Mouse (Mus musculus): ENCODE measurements around the gene Hdac9. TPM values are rescaled to one million over a fixed set of nuclear protein-coding genes. Genes with fewer than 3 reads are reported as not detected.
A peak's percentile ranks its signal among the peaks of the same experiment; 100 is the strongest.
"Not testable (repeated sequence)": the region's sequence is repeated elsewhere in the genome, so short reads cannot be mapped to it uniquely, and the experiment has no call there.

Hdac9 gene
- polyA plus RNA-seq, 1 experiment from 2014 or later = 6.7 TPM

DNA sequence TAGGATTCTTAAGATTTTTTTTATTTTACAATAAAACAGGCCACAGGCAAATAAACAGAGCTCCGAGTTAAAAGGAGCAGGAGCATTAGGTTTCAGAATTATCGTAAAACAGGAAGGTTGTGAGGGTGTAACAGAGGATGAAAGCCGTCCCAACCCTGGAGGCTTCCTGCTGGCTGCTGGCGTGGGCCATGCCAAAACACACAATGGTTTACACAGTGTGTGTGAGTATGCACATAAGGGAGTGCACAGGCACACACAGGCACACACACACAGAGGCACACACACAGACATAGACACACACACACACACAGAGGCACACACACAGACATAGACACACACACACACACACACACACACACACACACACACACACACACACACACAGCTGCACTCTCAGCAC lies 444.4 kb downstream of the Hdac9 start:
- H3K9ac ChIP-seq (replicated peaks; ENCODE audit: low read length) = no peak overlapping the region
- no peaks in the 10 kb centered on the region for H3K4me1 ChIP-seq (ENCODE audit: control insufficient read depth, insufficient read depth, low read length)
- 34% methylated on average over 4 of the region's 4 CpGs for WGBS
- H3K4me2 ChIP-seq (ENCODE audit: low read depth, low read length) = no peak overlapping the region
- no peaks in the 10 kb centered on the region for H3K27me3 ChIP-seq (ENCODE audit: control insufficient read depth, insufficient read depth, low read length)
- no peaks in the 10 kb centered on the region for H3K9me3 ChIP-seq (replicated peaks; ENCODE audit: control insufficient read depth, low read length)
- ATAC-seq (replicated peaks; ENCODE audit: insufficient number of reproducible peaks, low FRiP score, low TSS enrichment, low read depth) (no peak), DNase-seq (ENCODE audit: low spot score) (no peak)
- H3K27ac ChIP-seq (replicated peaks; ENCODE audit: low read depth, low read length) = no peak overlapping the region
- no peak overlapping the region for H3K4me3 ChIP-seq (ENCODE audit: low read depth, low read length)
- no peaks in the 10 kb centered on the region for H3K36me3 ChIP-seq (replicated peaks; ENCODE audit: control insufficient read depth, insufficient read depth, low read depth, low read length)

DNA sequence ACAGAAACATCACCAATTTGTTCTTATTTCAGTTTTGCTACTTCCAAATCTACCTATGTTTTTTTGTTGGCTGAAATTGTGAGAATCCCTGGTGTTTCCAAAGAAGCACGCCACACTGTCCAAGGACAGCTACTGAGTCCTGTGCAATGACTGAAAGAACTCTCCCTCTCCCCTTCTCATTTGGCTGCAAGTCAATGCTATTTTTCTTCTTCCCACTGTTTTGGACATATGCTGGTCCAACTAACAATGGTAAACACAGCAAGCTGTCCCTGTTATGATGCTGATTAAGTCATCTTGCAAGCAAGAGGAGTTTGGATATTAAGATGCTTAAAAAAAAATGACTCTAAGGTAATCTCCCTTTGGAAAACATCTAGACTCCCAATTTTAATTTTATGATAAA lies 455.2 kb downstream of the Hdac9 start:
- DNase-seq (ENCODE audit: low spot score) (no peak), ATAC-seq (replicated peaks; ENCODE audit: insufficient number of reproducible peaks, low FRiP score, low TSS enrichment, low read depth) (no peak)
- Histone ChIP-seq H3K4me2 (ENCODE audit: low read depth, low read length) (no peak overlapping the region), H3K4me3 (ENCODE audit: low read depth, low read length) (no peak overlapping the region), H3K27me3 (ENCODE audit: control insufficient read depth, insufficient read depth, low read length) (no peaks in the 10 kb centered on the region), H3K27ac (replicated peaks; ENCODE audit: low read depth, low read length) (no peak overlapping the region), H3K9me3 (replicated peaks; ENCODE audit: control insufficient read depth, low read length) (no peaks in the 10 kb centered on the region), H3K9ac (replicated peaks; ENCODE audit: low read length) (no peak overlapping the region), H3K36me3 (replicated peaks; ENCODE audit: control insufficient read depth, insufficient read depth, low read depth, low read length) (no peaks in the 10 kb centered on the region), H3K4me1 (ENCODE audit: control insufficient read depth, insufficient read depth, low read length) (no peaks in the 10 kb centered on the region)
- WGBS = 76% methylated on average over 1 of the region's 1 CpGs

DNA sequence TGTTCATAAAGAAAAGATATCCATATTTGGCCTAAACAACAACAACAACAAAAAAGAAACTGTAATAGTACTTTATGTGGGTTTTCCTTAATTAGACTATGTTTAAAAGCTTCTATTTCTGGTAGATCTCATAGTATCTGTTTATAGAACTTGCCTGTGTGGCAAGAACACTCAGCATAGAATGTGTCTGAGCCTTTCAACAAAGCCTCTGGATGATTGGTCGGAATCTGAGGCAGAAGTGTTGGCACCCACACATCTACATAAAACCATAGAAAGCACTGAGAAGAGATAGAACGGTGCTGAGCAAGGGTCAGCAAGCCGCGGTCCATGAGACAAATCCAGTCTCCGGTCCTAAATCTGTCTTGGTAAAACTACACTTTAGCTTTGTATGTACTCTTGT lies 464.3 kb downstream of the Hdac9 start:
- ATAC-seq (replicated peaks; ENCODE audit: insufficient number of reproducible peaks, low FRiP score, low TSS enrichment, low read depth) (no peak), DNase-seq (ENCODE audit: low spot score) (no peak)
- H3K9ac ChIP-seq (replicated peaks; ENCODE audit: low read length) = no peak overlapping the region
- no peaks in the 10 kb centered on the region for H3K4me1 ChIP-seq (ENCODE audit: control insufficient read depth, insufficient read depth, low read length)
- H3K9me3 ChIP-seq (replicated peaks; ENCODE audit: control insufficient read depth, low read length) = no peaks in the 10 kb centered on the region
- 88% methylated on average over 5 of the region's 5 CpGs for WGBS
- H3K4me3 ChIP-seq (ENCODE audit: low read depth, low read length) = no peak overlapping the region
- H3K36me3 ChIP-seq (replicated peaks; ENCODE audit: control insufficient read depth, insufficient read depth, low read depth, low read length) = no peaks in the 10 kb centered on the region
- H3K4me2 ChIP-seq (ENCODE audit: low read depth, low read length) = no peak overlapping the region
- H3K27me3 ChIP-seq (ENCODE audit: control insufficient read depth, insufficient read depth, low read length) = no peaks in the 10 kb centered on the region
- H3K27ac ChIP-seq (replicated peaks; ENCODE audit: low read depth, low read length) = no peak overlapping the region

DNA sequence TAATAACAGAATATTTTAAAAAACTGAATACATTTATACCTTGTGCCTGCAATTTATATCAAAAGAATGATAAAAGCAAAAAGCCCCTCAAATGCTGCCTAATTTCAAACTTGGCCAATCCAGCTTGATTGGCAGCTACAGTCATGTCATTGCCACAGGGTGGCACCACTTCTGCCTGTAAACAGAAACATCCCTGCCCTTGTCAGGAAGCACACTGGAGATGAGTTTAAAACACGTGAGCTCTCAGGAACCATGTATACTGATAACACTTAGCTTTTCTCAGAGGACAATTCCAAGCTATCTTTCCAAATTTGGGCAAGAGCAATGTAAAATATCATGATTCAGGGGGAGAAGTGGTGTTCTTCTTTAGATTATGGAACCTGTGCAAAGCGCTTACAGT lies 465.7 kb downstream of the Hdac9 start:
- Histone ChIP-seq H3K9ac (replicated peaks; ENCODE audit: low read length) (no peak overlapping the region), H3K4me1 (ENCODE audit: control insufficient read depth, insufficient read depth, low read length) (no peaks in the 10 kb centered on the region), H3K4me2 (ENCODE audit: low read depth, low read length) (no peak overlapping the region), H3K27ac (replicated peaks; ENCODE audit: low read depth, low read length) (no peak overlapping the region), H3K36me3 (replicated peaks; ENCODE audit: control insufficient read depth, insufficient read depth, low read depth, low read length) (no peaks in the 10 kb centered on the region), H3K27me3 (ENCODE audit: control insufficient read depth, insufficient read depth, low read length) (no peaks in the 10 kb centered on the region), H3K4me3 (ENCODE audit: low read depth, low read length) (no peak overlapping the region), H3K9me3 (replicated peaks; ENCODE audit: control insufficient read depth, low read length) (no peaks in the 10 kb centered on the region)
- ATAC-seq (replicated peaks; ENCODE audit: insufficient number of reproducible peaks, low FRiP score, low TSS enrichment, low read depth) = no peak
- no peak for DNase-seq (ENCODE audit: low spot score)
- 63% methylated on average over 2 of the region's 2 CpGs for WGBS

DNA sequence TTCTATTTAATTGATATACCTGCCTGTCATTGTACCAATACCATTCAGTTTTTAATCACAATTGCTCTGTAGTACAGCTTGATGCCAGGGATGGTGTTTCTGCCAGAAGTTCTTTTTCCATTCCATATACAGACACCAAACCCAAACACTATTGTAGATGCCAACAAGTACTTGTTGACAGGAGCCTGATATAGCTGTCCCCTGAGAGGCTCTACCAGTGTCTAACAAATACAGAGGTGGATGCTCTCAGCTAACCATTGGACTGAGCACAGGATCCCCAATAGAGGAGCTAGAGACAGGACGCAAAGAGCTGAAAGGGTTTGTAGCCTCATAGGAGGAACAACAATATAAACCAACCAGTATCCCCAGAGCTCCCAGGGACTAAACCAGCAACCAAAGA lies 472.2 kb downstream of the Hdac9 start:
- DNase-seq (ENCODE audit: low spot score); H3K27ac ChIP-seq (replicated peaks; ENCODE audit: low read depth, low read length); H3K4me2 ChIP-seq (ENCODE audit: low read depth, low read length); H3K4me1 ChIP-seq (ENCODE audit: control insufficient read depth, insufficient read depth, low read length); H3K4me3 ChIP-seq (ENCODE audit: low read depth, low read length); H3K36me3 ChIP-seq (replicated peaks; ENCODE audit: control insufficient read depth, insufficient read depth, low read depth, low read length); ATAC-seq (replicated peaks; ENCODE audit: insufficient number of reproducible peaks, low FRiP score, low TSS enrichment, low read depth); H3K27me3 ChIP-seq (ENCODE audit: control insufficient read depth, insufficient read depth, low read length); H3K9me3 ChIP-seq (replicated peaks; ENCODE audit: control insufficient read depth, low read length); H3K9ac ChIP-seq (replicated peaks; ENCODE audit: low read length): not testable (repeated sequence)
- 95% methylated on average over 1 of the region's 1 CpGs for WGBS

DNA sequence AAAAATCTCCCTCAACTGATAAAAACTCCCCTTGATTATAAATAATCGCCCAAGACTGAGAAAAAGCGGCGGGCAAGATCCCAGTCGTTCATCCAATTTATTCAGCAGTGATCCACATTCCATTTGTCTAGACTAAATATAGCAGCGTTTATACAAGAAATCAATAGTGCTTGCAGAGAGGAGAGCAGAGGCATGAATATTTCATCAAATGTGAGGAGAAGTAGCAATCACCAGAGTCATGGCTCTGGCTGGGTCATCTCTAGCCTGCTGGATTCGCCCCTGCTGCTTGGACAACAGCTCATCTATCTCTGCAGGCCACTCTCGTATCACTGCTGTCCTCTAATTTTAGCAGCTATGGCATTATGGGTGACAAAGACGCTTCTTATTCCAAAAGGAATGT lies 476.0 kb downstream of the Hdac9 start:
- WGBS = 62% methylated on average over 8 of the region's 8 CpGs
- Histone ChIP-seq H3K27me3 (ENCODE audit: control insufficient read depth, insufficient read depth, low read length) (no peaks in the 10 kb centered on the region), H3K9me3 (replicated peaks; ENCODE audit: control insufficient read depth, low read length) (no peaks in the 10 kb centered on the region), H3K27ac (replicated peaks; ENCODE audit: low read depth, low read length) (no peak overlapping the region), H3K9ac (replicated peaks; ENCODE audit: low read length) (no peak overlapping the region), H3K36me3 (replicated peaks; ENCODE audit: control insufficient read depth, insufficient read depth, low read depth, low read length) (no peaks in the 10 kb centered on the region), H3K4me3 (ENCODE audit: low read depth, low read length) (no peak overlapping the region), H3K4me1 (ENCODE audit: control insufficient read depth, insufficient read depth, low read length) (no peaks in the 10 kb centered on the region), H3K4me2 (ENCODE audit: low read depth, low read length) (no peak overlapping the region)
- ATAC-seq (replicated peaks; ENCODE audit: insufficient number of reproducible peaks, low FRiP score, low TSS enrichment, low read depth) (no peak), DNase-seq (ENCODE audit: low spot score) (no peak)

DNA sequence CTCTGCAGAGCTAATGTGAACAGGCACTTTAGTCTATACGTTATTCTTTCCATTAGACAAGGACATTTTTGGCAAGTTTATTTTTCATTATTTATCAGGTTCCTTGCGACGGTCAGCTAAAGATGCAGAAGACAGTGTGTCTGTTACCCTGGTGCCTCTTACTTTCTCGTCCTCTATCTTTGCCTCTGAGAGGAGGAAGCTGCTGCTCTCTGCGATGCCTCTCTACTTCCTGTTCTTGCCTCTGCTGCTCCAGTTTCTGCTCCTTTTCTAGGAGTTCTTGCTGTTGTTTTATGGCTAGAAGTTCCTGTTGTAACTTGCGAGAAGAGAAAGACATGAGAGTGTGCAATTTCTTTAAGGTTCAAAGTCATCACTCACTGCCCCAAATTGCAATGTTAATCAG lies 484.0 kb downstream of the Hdac9 start:
- WGBS = 76% methylated on average over 6 of the region's 6 CpGs
- no peaks in the 10 kb centered on the region for H3K36me3 ChIP-seq (replicated peaks; ENCODE audit: control insufficient read depth, insufficient read depth, low read depth, low read length)
- no peak overlapping the region for H3K27ac ChIP-seq (replicated peaks; ENCODE audit: low read depth, low read length)
- ATAC-seq (replicated peaks; ENCODE audit: insufficient number of reproducible peaks, low FRiP score, low TSS enrichment, low read depth) (no peak), DNase-seq (ENCODE audit: low spot score) (no peak)
- H3K27me3 ChIP-seq (ENCODE audit: control insufficient read depth, insufficient read depth, low read length) = no peaks in the 10 kb centered on the region
- H3K9ac ChIP-seq (replicated peaks; ENCODE audit: low read length) = no peak overlapping the region
- no peaks in the 10 kb centered on the region for H3K9me3 ChIP-seq (replicated peaks; ENCODE audit: control insufficient read depth, low read length)
- H3K4me3 ChIP-seq (ENCODE audit: low read depth, low read length) = no peak overlapping the region
- no peaks in the 10 kb centered on the region for H3K4me1 ChIP-seq (ENCODE audit: control insufficient read depth, insufficient read depth, low read length)
- H3K4me2 ChIP-seq (ENCODE audit: low read depth, low read length) = no peak overlapping the region

DNA sequence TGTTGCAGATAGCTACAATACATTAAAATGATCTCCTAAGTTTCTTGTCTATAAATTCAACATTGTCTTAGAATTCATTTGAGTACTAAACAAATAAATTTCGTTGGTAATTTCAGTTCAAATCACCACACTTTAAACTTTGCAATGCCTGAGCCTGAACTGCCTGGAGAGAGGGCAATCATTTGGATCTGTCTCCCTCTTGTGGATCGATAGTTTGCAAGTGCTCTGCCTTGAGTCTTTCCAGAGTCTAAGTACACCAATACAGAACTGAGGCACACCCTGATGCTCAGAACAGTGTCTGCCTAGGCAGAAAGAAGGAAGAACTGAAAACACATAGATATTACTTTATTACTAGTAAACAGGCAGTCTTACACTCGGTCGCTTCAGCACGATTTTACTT lies 484.4 kb downstream of the Hdac9 start:
- no peak overlapping the region for H3K27ac ChIP-seq (replicated peaks; ENCODE audit: low read depth, low read length)
- ATAC-seq (replicated peaks; ENCODE audit: insufficient number of reproducible peaks, low FRiP score, low TSS enrichment, low read depth) = 0 out of 2 replicates have a peak, but pooled peaks have one; percentile 76
- no peak overlapping the region for H3K9ac ChIP-seq (replicated peaks; ENCODE audit: low read length)
- H3K27me3 ChIP-seq (ENCODE audit: control insufficient read depth, insufficient read depth, low read length) = no peaks in the 10 kb centered on the region
- peak; percentile 82 for DNase-seq (ENCODE audit: low spot score)
- H3K4me2 ChIP-seq (ENCODE audit: low read depth, low read length) = no peak overlapping the region
- no peak overlapping the region for H3K4me3 ChIP-seq (ENCODE audit: low read depth, low read length)
- no peaks in the 10 kb centered on the region for H3K36me3 ChIP-seq (replicated peaks; ENCODE audit: control insufficient read depth, insufficient read depth, low read depth, low read length)
- H3K9me3 ChIP-seq (replicated peaks; ENCODE audit: control insufficient read depth, low read length) = no peaks in the 10 kb centered on the region
- 50% methylated on average over 5 of the region's 5 CpGs for WGBS
- H3K4me1 ChIP-seq (ENCODE audit: control insufficient read depth, insufficient read depth, low read length) = no peaks in the 10 kb centered on the region
